Mouse (Mus musculus) layer of hippocampus, adult 2 months (tissue): ENCODE results near the gene Nme9. TPM values are rescaled to one million over a fixed set of nuclear protein-coding genes. Genes with fewer than 3 reads are reported as not detected.
A peak's percentile ranks its signal among the peaks of the same experiment; 100 is the strongest.

Experiments
- DNase-seq, 2 experiments: peaks; one replicate each; pipeline ENCODE4 v3.0.0; 2022; ENCODE audit warnings: low spot score in 2 of 2
- H3K27ac ChIP-seq: fragments of 200-600 bp; 2 replicates; pipeline ENCODE4 v1.8.1; 2022
- H3K4me3 ChIP-seq: fragments of 200-600 bp; 2 replicates; pipeline ENCODE4 v1.8.1; 2022; ENCODE audit warnings: mild to moderate bottlenecking
- CTCF ChIP-seq: fragments of 200-600 bp; conservative IDR thresholded peaks from 2 replicates; pipeline ENCODE4 v1.8.1; 2022; ENCODE audit warnings: antibody characterized with exemption, mild to moderate bottlenecking, moderate library complexity
- long read RNA-seq, 2 experiments: library from polyadenylated mRNA; stranded (forward); transcript quantifications; one replicate each; pipeline ENCODE4 v2.0.0; 2021; ENCODE audit warnings: borderline mapping rate in 2 of 2
- total RNA-seq, 2 experiments: library from RNA; stranded (reverse); gene quantifications; 2 replicates each; pipeline ENCODE4 v1.2.3; 2021

Nme9 gene
- total RNA-seq, result under 1 TPM; 0.61 to 0.77 TPM
- long read RNA-seq, experiment 1, partial matches to known transcripts, result 1 of 1 reads
- long read RNA-seq, experiment 1, other reads (novel, unspliced or antisense), result 0 of 1 reads
- long read RNA-seq, experiment 2, result 0 reads

GRCm38 (mm10) chr9:99451161-99451560 lies at the start of gene Nme9:
TSS of gene Nme9 (plus strand) at chr9:99451475.
- TF ChIP-seq CTCF, result no peak
- Histone ChIP-seq H3K27ac (no peak within 1 kb of the TSS), H3K4me3 (no peak within 1 kb of the TSS)
- no peak for DNase-seq

- no peak for DNase-seq
- no peak for TF ChIP-seq CTCF
- no peak overlapping the region for H3K27ac ChIP-seq
- no peak overlapping the region for H3K4me3 ChIP-seq
Observed at GRCm38 (mm10) chr9:99409280-99409679, 42.0 kb upstream of the Nme9 start.

- H3K27ac ChIP-seq, result peak overlapping the region; percentile 25; the same call in 1 of the 2 replicates
- DNase-seq, result no peak
- TF ChIP-seq CTCF, result no peak
- H3K4me3 ChIP-seq, result no peak overlapping the region
Observed at GRCm38 (mm10) chr9:99411093-99411492, 40.2 kb upstream of the Nme9 start.

- H3K27ac ChIP-seq, result 0 out of 2 replicates have a peak overlapping the region, but pooled peaks have one; percentile 28
- H3K4me3 ChIP-seq, result no peak overlapping the region
- TF ChIP-seq CTCF, result no peak
- DNase-seq, result no peak
Observed at GRCm38 (mm10) chr9:99411785-99412184, 39.5 kb upstream of the Nme9 start.

GRCm38 (mm10) chr9:99416809-99417208 lies 34.5 kb upstream of the Nme9 start:
- Histone ChIP-seq H3K4me3 (no peak overlapping the region), H3K27ac (peak overlapping the region; percentile 93)
- no peak for TF ChIP-seq CTCF
- no peak for DNase-seq

- H3K4me3 ChIP-seq, result 0 out of 2 replicates have a peak overlapping the region, but pooled peaks have one; percentile 35
- peak overlapping the region; percentile 93 for H3K27ac ChIP-seq
- DNase-seq, result no peak
- no peak for TF ChIP-seq CTCF
Observed at GRCm38 (mm10) chr9:99417288-99417846, 33.9 kb upstream of the Nme9 start.

- peak overlapping the region; percentile 35 for H3K4me3 ChIP-seq
- no peak for TF ChIP-seq CTCF
- H3K27ac ChIP-seq, result peak overlapping the region; percentile 93
- DNase-seq, result peak; percentile 79 to 86
Observed at GRCm38 (mm10) chr9:99418377-99418776, 32.9 kb upstream of the Nme9 start.

- no peak overlapping the region for H3K4me3 ChIP-seq
- DNase-seq, result no peak
- TF ChIP-seq CTCF, result no peak
- H3K27ac ChIP-seq, result peak overlapping the region; percentile 93
Observed at GRCm38 (mm10) chr9:99419951-99420701, 31.1 kb upstream of the Nme9 start.

GRCm38 (mm10) chr9:99421914-99422313 lies 29.4 kb upstream of the Nme9 start:
- no peak overlapping the region for H3K4me3 ChIP-seq
- DNase-seq, result no peak
- no peak for TF ChIP-seq CTCF
- peak overlapping the region; percentile 32; the same call in 1 of the 2 replicates for H3K27ac ChIP-seq

- TF ChIP-seq CTCF, result no peak
- peak overlapping the region; percentile 52 for H3K27ac ChIP-seq
- no peak overlapping the region for H3K4me3 ChIP-seq
- no peak for DNase-seq
Observed at GRCm38 (mm10) chr9:99423692-99424573, 27.3 kb upstream of the Nme9 start.

- no peak for TF ChIP-seq CTCF
- Histone ChIP-seq H3K4me3 (no peak overlapping the region), H3K27ac (peak overlapping the region; percentile 52)
- DNase-seq, result no peak
Observed at GRCm38 (mm10) chr9:99424574-99424863, 26.8 kb upstream of the Nme9 start.

GRCm38 (mm10) chr9:99425262-99425661 lies 26.0 kb upstream of the Nme9 start:
- no peak overlapping the region for H3K4me3 ChIP-seq
- TF ChIP-seq CTCF, result no peak
- peak overlapping the region; percentile 52 for H3K27ac ChIP-seq
- no peak for DNase-seq

- no peak for DNase-seq
- no peak for TF ChIP-seq CTCF
- peak overlapping the region; percentile 98 for H3K27ac ChIP-seq
Observed at GRCm38 (mm10) chr9:99428601-99429331, 22.5 kb upstream of the Nme9 start.

More at GRCm38 (mm10) chr9:99428601-99429331, 22.5 kb upstream of the Nme9 start:
- no peak overlapping the region for H3K4me3 ChIP-seq
